Mouse (Mus musculus): ENCODE data around the gene Nme4. TPM values are rescaled to one million over a fixed set of nuclear protein-coding genes. Genes with fewer than 3 reads are reported as not detected.
"Not testable (repeated sequence)": the region's sequence is repeated elsewhere in the genome, so short reads cannot be mapped to it uniquely, and the experiment has no call there.

The Nme4 gene
- total RNA-seq, 2 experiments from 2014 or later = 4.5 to 6.5 TPM

DNA sequence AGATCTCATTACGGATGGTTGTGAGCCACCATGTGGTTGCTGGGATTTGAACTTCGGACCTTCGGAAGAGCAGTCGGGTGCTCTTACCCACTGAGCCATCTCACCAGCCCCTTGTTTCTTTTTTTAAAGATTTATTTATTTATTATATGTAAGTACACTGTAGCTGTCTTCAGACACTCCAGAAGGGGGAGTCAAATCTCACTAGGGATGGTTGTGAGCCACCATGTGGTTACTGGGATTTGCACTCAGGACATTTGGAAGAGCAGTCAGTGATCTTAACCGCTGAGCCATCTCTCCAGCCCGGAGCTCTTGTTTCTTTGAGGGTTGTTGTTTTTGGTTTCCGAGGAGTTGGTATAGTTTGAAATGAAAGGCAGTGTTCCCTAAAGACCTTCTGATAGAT is 19.1 kb upstream of the Nme4 start:
- DNase-seq = not testable (repeated sequence)

- no peak for DNase-seq
Measured at GRCm38 (mm10) chr17:26114061-26114460, 18.7 kb upstream of the Nme4 start.

DNA sequence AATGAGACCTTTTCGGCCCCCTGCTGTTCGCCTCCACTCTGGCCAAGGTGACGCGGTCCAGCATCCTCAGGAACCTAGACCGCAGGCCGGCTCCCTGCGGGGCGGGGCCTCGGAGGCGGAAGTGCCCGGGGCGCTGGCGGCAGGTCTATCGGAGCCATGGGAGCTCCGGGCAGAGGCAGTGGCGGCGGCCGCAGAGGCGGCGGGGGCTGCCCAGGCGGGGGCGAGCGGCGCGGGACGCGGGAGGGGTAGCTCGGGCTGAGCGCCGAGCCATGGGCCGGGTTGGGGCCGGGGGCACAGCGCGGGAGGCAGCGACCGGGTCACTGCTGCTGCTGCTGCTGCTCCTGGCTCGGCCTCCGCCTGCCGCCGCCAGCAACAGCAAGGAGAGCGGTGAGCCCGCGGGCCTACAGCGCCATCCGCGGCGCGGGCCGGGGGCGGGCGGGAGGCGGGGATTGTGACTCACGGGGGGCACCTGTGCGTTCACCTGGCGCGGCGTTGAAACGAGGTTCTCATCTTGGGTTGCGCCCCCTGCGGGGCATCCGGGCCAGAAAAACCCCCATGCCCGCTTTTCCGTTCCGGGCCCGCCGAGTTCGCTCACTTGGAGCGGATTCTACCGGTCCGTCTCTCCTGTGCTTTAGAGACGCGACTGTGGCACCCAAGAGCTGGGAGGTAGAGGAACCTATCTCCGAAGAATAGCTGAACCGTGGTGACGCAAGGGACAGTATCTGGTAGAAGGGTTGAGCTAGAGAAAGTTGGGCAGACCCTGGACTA is 18.0 kb upstream of the Nme4 start, which contains the start of gene Tmem8:
Gene Tmem8 (plus strand): TSS at position 119 of the 768 bp plus-strand sequence.
- DNase-seq = peak; percentile 83

GRCm38 (mm10) chr17:26112751-26113150 is 17.3 kb upstream of the Nme4 start:
- no peak for DNase-seq

- no peak for DNase-seq
Measured at GRCm38 (mm10) chr17:26111722-26112121, 16.3 kb upstream of the Nme4 start.

DNA sequence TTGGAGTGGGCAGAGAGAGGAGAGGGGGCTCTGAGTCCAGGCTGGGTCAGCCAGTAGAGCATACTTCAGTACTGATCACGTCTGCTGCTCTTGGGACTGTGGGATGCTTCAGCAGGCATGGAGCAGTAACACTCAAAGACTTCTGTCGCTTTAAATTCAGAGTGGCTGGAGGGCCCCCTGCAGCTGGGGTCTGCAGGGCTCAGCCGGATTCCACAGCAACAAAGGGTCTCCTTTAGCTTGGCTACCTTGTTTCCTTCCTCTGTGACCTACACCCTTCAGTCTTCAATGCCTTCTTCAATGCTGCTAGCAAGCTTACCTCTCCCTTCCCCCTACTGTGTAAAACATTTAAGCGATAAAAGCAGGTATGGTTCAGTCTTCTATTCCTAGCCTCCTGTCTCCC is 15.6 kb upstream of the Nme4 start:
- DNase-seq = no peak

DNA sequence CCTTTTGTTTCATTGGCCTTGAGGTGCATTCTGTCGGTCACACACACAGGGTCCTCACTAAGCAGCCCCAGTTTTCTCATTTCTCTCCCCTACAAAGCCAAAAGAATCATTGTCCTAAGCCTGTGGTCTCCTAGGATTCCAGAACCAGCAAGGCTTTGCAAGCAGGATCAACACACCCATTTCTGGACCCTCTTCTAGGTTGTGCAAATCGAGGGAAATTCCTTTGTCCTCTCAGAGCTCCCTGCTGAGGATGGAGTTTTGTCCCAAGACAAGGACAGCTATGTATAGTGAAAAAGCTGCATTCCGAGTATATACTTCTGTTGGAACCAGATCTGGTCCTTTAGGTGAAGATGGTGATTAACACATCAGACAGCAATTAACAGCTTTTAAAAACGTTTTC is 14.8 kb upstream of the Nme4 start:
- DNase-seq = no peak

DNA sequence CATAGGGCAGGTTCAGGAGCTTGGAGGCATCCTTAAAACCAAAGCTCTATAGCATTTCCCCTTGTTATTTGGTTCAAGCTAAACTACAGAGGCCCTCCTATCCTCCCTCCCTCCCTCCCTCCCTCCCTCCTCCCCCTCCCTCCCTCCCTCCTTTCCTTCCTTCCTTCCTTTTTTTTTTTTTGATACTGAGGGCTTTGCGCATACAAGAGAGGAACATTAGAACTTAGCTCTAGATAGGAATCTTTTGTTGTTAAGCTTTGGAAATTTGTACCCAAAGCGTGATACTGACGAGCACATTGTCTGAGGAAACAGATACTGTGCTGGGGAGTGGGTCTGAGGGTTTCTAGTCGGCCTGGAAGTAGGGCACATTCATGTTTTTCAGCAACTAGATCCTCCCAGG is 10.2 kb upstream of the Nme4 start:
- no peak for DNase-seq

GRCm38 (mm10) chr17:26101478-26101877 is 6.1 kb upstream of the Nme4 start:
- DNase-seq = peak; percentile 28

GRCm38 (mm10) chr17:26100166-26100565 is 4.8 kb upstream of the Nme4 start:
- DNase-seq = no peak

DNA sequence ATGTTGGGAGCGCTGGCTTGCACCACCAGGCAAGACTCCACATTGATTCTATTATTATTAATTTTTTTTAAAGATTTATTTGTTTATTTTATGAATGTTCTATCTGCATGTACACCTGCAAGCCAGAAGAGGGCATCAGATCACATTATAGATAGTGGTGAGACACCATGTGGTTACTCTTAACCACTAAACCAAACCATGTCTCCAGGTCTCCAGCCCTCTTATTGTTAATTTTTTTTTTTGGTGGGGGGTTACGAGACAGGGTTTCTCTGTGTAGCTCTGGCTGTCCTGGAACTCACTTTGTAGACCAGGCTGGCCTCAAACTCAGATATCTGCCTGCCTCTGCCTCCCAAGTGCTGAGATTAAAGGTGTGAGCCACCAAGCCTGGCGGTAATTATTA is 3.9 kb upstream of the Nme4 start:
- not testable (repeated sequence) for DNase-seq

- no peak for DNase-seq
Measured at GRCm38 (mm10) chr17:26098461-26098860, 3.1 kb upstream of the Nme4 start.

GRCm38 (mm10) chr17:26094531-26095110 is 781 bp downstream of the Nme4 start:
- DNase-seq = no peak

DNA sequence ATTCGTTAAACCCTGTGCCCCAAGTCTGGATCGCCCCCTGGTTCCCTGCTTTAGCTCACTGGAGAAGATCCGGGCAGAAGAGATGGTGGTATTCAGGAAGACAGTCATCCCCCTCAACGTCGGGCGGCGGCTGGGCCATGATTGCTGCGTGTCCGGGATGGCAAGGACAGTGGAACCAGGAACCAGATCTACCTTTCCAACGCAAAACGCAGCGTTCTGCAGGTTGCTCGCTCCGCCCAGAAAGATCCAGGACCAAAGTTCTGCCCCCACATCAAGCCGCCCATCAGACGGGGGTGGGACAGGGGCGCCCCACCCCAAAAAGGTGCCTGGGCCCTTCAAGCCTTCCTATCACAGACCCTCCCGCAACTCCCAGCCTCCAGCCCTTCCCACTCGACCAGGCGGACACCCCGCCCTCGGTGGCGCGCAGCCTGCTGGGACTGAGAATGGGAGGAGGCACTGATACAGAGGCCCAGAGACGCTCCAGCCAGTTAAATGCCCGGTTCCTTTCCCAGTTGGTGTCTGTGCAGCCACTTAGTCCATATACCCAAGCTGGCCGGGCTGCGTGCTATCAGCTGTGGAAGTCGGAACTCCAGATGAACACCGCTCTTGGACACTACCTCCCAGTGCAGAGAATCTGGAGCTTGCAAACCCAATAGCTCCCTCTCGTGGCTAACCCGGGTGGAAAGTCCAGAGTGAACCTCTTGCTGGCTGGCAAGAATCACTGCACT is 5.3 kb downstream of the Nme4 start, which contains the start of gene Decr2:
Gene Decr2 (minus strand): TSS at position 433 of the 728 bp plus-strand sequence.
- DNase-seq = peak; percentile 93

- no peak for DNase-seq
Measured at GRCm38 (mm10) chr17:26087059-26087564, 8.3 kb downstream of the Nme4 start.

GRCm38 (mm10) chr17:26080867-26081266 is 14.5 kb downstream of the Nme4 start:
- no peak for DNase-seq

- DNase-seq = no peak
Measured at GRCm38 (mm10) chr17:26078851-26079250, 16.6 kb downstream of the Nme4 start.

GRCm38 (mm10) chr17:26075246-26075645 is 20.2 kb downstream of the Nme4 start:
- DNase-seq = no peak

- DNase-seq = no peak
Measured at GRCm38 (mm10) chr17:26070136-26070535, 25.3 kb downstream of the Nme4 start.

- peak; percentile 92 for DNase-seq
Measured at GRCm38 (mm10) chr17:26068831-26069739, 26.3 kb downstream of the Nme4 start, which contains the start of gene Rab11fip3. Rab11fip3 (minus strand) TSS chr17:26069555.

GRCm38 (mm10) chr17:26068024-26068830 is 27.2 kb downstream of the Nme4 start:
- peak; percentile 20 for DNase-seq

Measured in adrenal gland, postnatal 10 days (tissue).